Mouse (Mus musculus) forebrain, embryonic 16.5 days (tissue): ENCODE measurements around the gene Bnip2. TPM values are rescaled to one million over a fixed set of nuclear protein-coding genes. Genes with fewer than 3 reads are reported as not detected.
"Not testable (repeated sequence)": the region's sequence is repeated elsewhere in the genome, so short reads cannot be mapped to it uniquely, and the experiment has no call there.

Experiments used
- ATAC-seq: fragments of 200-750 bp; cut with Nextera tagmentation; 2 replicates; pipeline ENCODE4 v1.8.0; 2017; ENCODE audit warnings: mild to moderate bottlenecking, moderate library complexity
- H3K27ac ChIP-seq: fragments of 300-500 bp; sonication (generic); 2 replicates; pipeline ENCODE4 v1.5.1; 2014; ENCODE audit warnings: low read length, control low read depth
- H3K27me3 ChIP-seq: fragments of 300-500 bp; sonication (generic); replicated peaks from 2 replicates; pipeline ENCODE4 v1.6.1; 2014; ENCODE audit warnings: low read length; ENCODE audit not compliant: control insufficient read depth, insufficient read depth
- H3K36me3 ChIP-seq: fragments of 300-500 bp; sonication (generic); 2 replicates; pipeline ENCODE4 v1.6.1; 2014; ENCODE audit not compliant: control insufficient read depth, insufficient read depth
- H3K4me1 ChIP-seq: fragments of 300-500 bp; sonication (generic); replicated peaks from 2 replicates; pipeline ENCODE4 v1.6.1; 2014; ENCODE audit warnings: low read length; ENCODE audit not compliant: control insufficient read depth, insufficient read depth
- H3K4me2 ChIP-seq: fragments of 300-500 bp; sonication (generic); 2 replicates; pipeline ENCODE4 v1.6.1; 2014; ENCODE audit warnings: mild to moderate bottlenecking, low read length, control low read depth
- H3K4me3 ChIP-seq: fragments of 300-500 bp; sonication (generic); replicated peaks from 2 replicates; pipeline ENCODE4 v1.5.1; 2014; ENCODE audit warnings: mild to moderate bottlenecking, low read length, control low read depth
- H3K9ac ChIP-seq: fragments of 300-500 bp; sonication (generic); replicated peaks from 2 replicates; pipeline ENCODE4 v1.6.1; 2014; ENCODE audit warnings: low read depth, low read length, control low read depth
- H3K9me3 ChIP-seq: fragments of 300-500 bp; sonication (generic); 2 replicates; pipeline ENCODE4 v1.6.1; 2016; ENCODE audit warnings: low read length; ENCODE audit not compliant: control insufficient read depth
- WGBS: fragments of 180-500 bp; shearing (Covaris S2); extraction: QIAGEN DNeasy Blood & Tissue Kit; methylation state at CpG from one replicate; pipeline ENCODE4 v1.1.7; 2014; 5-methylcytosine and 5-hydroxymethylcytosine counted together
- polyA plus RNA-seq: library from polyadenylated mRNA; unstranded; fragments of >200 nt; fragmentation: Nextera tagmentation; extraction: Ambion mirVana; gene quantifications from 2 replicates; pipeline ENCODE4 v1.2.1, GENCODE M21; 2015

The Bnip2 gene
- polyA plus RNA-seq, 1 experiment from 2014 or later: 102 TPM

GRCm38 (mm10) chr9:70021610-70022009, 32.3 kb downstream of the Bnip2 start:
- no peaks in the 10 kb centered on the region for H3K9me3 ChIP-seq
- no peaks in the 10 kb centered on the region for H3K4me1 ChIP-seq
- no peak overlapping the region for H3K4me2 ChIP-seq
- WGBS: 80% methylated on average over 1 of the region's 1 CpGs
- H3K36me3 ChIP-seq: peaks cover 5% of the 10 kb centered on the region; the same call in 1 of the 2 replicates
- no peak overlapping the region for H3K4me3 ChIP-seq
- H3K9ac ChIP-seq: no peak overlapping the region
- no peak for ATAC-seq
- H3K27me3 ChIP-seq: no peaks in the 10 kb centered on the region
- H3K27ac ChIP-seq: no peak overlapping the region

GRCm38 (mm10) chr9:70022083-70022482, 32.8 kb downstream of the Bnip2 start:
- Histone ChIP-seq H3K9ac (no peak overlapping the region), H3K36me3 (peaks cover 5% of the 10 kb centered on the region; the same call in 1 of the 2 replicates), H3K27ac (no peak overlapping the region), H3K4me3 (no peak overlapping the region), H3K9me3 (no peaks in the 10 kb centered on the region), H3K4me2 (no peak overlapping the region), H3K27me3 (no peaks in the 10 kb centered on the region), H3K4me1 (no peaks in the 10 kb centered on the region)
- ATAC-seq: no peak
- WGBS: 92% methylated on average over 4 of the region's 4 CpGs

- H3K4me1 ChIP-seq, ATAC-seq, H3K27me3 ChIP-seq, H3K4me2 ChIP-seq, H3K36me3 ChIP-seq, H3K4me3 ChIP-seq, H3K9ac ChIP-seq, H3K9me3 ChIP-seq, H3K27ac ChIP-seq: not testable (repeated sequence)
- 60% methylated on average over 1 of the region's 1 CpGs for WGBS
Measured at GRCm38 (mm10) chr9:70023615-70024014, 34.3 kb downstream of the Bnip2 start.

GRCm38 (mm10) chr9:70024648-70025047, 35.4 kb downstream of the Bnip2 start:
- Histone ChIP-seq H3K9ac (no peak overlapping the region), H3K4me1 (no peaks in the 10 kb centered on the region), H3K27ac (no peak overlapping the region), H3K27me3 (no peaks in the 10 kb centered on the region), H3K9me3 (no peaks in the 10 kb centered on the region), H3K4me2 (no peak overlapping the region), H3K4me3 (no peak overlapping the region), H3K36me3 (peaks cover 5% of the 10 kb centered on the region; the same call in 1 of the 2 replicates)
- no peak for ATAC-seq

- no peak for ATAC-seq
- Histone ChIP-seq H3K27ac (no peak overlapping the region), H3K9me3 (no peaks in the 10 kb centered on the region), H3K4me2 (no peak overlapping the region), H3K27me3 (no peaks in the 10 kb centered on the region), H3K4me1 (no peaks in the 10 kb centered on the region), H3K9ac (no peak overlapping the region), H3K36me3 (no peaks in the 10 kb centered on the region; the same call in 1 of the 2 replicates), H3K4me3 (no peak overlapping the region)
- 90% methylated on average over 2 of the region's 2 CpGs for WGBS
Measured at GRCm38 (mm10) chr9:70025365-70026012, 36.2 kb downstream of the Bnip2 start.

GRCm38 (mm10) chr9:70032167-70032566, 42.9 kb downstream of the Bnip2 start:
- Histone ChIP-seq H3K4me2 (no peak overlapping the region), H3K4me3 (no peak overlapping the region), H3K36me3 (no peaks in the 10 kb centered on the region), H3K9ac (no peak overlapping the region), H3K4me1 (no peaks in the 10 kb centered on the region), H3K27me3 (no peaks in the 10 kb centered on the region), H3K27ac (no peak overlapping the region), H3K9me3 (no peaks in the 10 kb centered on the region)
- 85% methylated on average over 1 of the region's 1 CpGs for WGBS
- ATAC-seq: no peak

GRCm38 (mm10) chr9:70033056-70033455, 43.8 kb downstream of the Bnip2 start:
- Histone ChIP-seq H3K4me2 (no peak overlapping the region), H3K4me1 (no peaks in the 10 kb centered on the region), H3K9ac (no peak overlapping the region), H3K4me3 (no peak overlapping the region), H3K9me3 (no peaks in the 10 kb centered on the region), H3K27me3 (no peaks in the 10 kb centered on the region), H3K36me3 (no peaks in the 10 kb centered on the region), H3K27ac (no peak overlapping the region)
- 68% methylated on average over 9 of the region's 9 CpGs for WGBS
- ATAC-seq: no peak

- no peaks in the 10 kb centered on the region for H3K9me3 ChIP-seq
- H3K4me1 ChIP-seq: no peaks in the 10 kb centered on the region
- no peak for ATAC-seq
- no peak overlapping the region for H3K4me2 ChIP-seq
- H3K9ac ChIP-seq: no peak overlapping the region
- WGBS: 91% methylated on average over 7 of the region's 7 CpGs
- no peaks in the 10 kb centered on the region for H3K27me3 ChIP-seq
- H3K27ac ChIP-seq: no peak overlapping the region
- H3K4me3 ChIP-seq: no peak overlapping the region
- no peaks in the 10 kb centered on the region for H3K36me3 ChIP-seq
Measured at GRCm38 (mm10) chr9:70034702-70035101, 45.4 kb downstream of the Bnip2 start.

GRCm38 (mm10) chr9:70036646-70037045, 47.4 kb downstream of the Bnip2 start:
- Histone ChIP-seq H3K36me3 (no peaks in the 10 kb centered on the region), H3K9ac (no peak overlapping the region), H3K4me1 (no peaks in the 10 kb centered on the region), H3K4me2 (no peak overlapping the region), H3K27me3 (no peaks in the 10 kb centered on the region), H3K4me3 (no peak overlapping the region), H3K9me3 (no peaks in the 10 kb centered on the region), H3K27ac (no peak overlapping the region)
- 80% methylated on average over 4 of the region's 4 CpGs for WGBS
- ATAC-seq: no peak

- no peak within 1 kb of the TSS for H3K9ac ChIP-seq
- ATAC-seq: no peak
- no peaks in the 10 kb centered on the region for H3K27me3 ChIP-seq
- H3K4me3 ChIP-seq: no peak within 1 kb of the TSS
- H3K27ac ChIP-seq: no peak within 1 kb of the TSS
- no peaks in the 10 kb centered on the region for H3K9me3 ChIP-seq
- no peaks in the 10 kb centered on the region for H3K36me3 ChIP-seq
- H3K4me1 ChIP-seq: no peaks in the 10 kb centered on the region
- 94% methylated on average over 7 of the region's 7 CpGs for WGBS
- no peak within 1 kb of the TSS for H3K4me2 ChIP-seq
Measured at GRCm38 (mm10) chr9:70037988-70038387, 48.7 kb downstream of the Bnip2 start, which contains the start of gene Gcnt3. Gene Gcnt3 (minus strand): TSS chr9:70038088.
